Mouse (Mus musculus) heart, adult 10 weeks (tissue): Measurements from ENCODE around the gene 9530068E07Rik. TPM values are rescaled to one million over a fixed set of nuclear protein-coding genes. Genes with fewer than 3 reads are reported as not detected.

ENCODE experiments used
- polyA plus RNA-seq: library from polyadenylated mRNA; stranded (reverse); fragments of 350-450 nt; fragmentation: Illumina TruSeq; extraction: RNeasy Lipid Tissue Mini Kit (QIAGEN cat#74804); gene quantifications from one replicate; pipeline ENCODE4 v1.2.3, GENCODE M21; 2014; ENCODE audit warnings: low read depth, low replicate concordance

Gene 9530068E07Rik
- polyA plus RNA-seq, result 107 TPM

GRCm38 (mm10) chr11:52395940-52396596 is at the start of gene 9530068E07Rik:
Gene 9530068E07Rik (plus strand): TSS chr11:52396428.

GRCm38 (mm10) chr11:52360471-52361277 is 35.6 kb upstream of the 9530068E07Rik start, which contains the start of gene Vdac1:
Gene Vdac1 (plus strand): TSS chr11:52360860.

Other genes with a start within 250 kb of the 9530068E07Rik start
- not detected for gene Olfr1371, start 182.4 kb upstream of the 9530068E07Rik start, polyA plus RNA-seq
- gene Skp1a, start 164.4 kb upstream of the 9530068E07Rik start, polyA plus RNA-seq, result 269 TPM
- gene Tcf7, start 113.4 kb upstream of the 9530068E07Rik start, polyA plus RNA-seq, result 0.79 TPM
- gene Vdac1, start 35.6 kb upstream of the 9530068E07Rik start, polyA plus RNA-seq, result 958 TPM